Mouse (Mus musculus) ovary, postnatal 36 days (tissue): ENCODE results near the gene Sgf29.

Experiments
- DNase-seq: peaks from one replicate; pipeline ENCODE4 v3.0.0; 2022; ENCODE audit warnings: low spot score, mixed read lengths

Sgf29 gene

DNA sequence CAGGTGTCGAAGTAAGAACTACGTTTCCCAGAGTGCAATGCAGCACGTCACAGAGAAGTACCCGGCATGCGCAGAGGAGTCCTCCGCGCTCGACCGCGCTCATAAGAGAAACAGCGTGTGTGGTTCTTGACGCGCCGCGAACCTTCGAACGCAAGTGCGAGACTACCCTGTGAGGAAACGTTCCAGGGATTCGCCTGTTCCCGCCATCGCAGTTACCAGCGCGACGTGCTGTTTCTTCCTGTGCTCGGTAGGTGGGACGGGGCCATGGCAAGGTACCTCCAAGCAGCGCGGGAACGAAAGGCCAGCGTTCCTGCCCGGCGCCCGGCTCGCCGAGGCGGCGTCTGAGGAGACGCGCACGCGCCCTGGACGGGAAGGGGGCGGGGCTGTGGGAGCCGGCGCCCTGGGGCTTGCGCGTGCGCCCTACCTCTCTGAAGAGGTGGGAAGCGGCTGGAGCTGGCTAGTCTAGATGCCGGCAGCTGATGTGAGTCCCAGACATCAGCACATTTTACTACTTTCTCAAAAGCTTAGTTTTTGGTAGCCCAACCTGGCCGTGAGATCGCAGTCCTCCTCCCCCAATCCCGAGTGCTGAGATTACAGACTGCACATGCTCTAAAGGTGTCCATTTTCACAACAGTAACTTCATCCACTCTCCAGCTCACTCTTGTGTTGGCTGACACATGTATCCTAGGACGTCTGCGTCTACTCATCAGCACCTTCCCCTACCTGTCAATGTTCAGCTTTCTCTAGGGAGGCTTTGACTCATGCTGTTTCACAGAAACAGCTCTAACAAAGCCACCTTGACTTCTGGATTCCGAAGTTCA is at the start of gene Sgf29:
Gene Sgf29 (plus strand): TSS at position 79 of the 821 bp plus-strand sequence.
- DNase-seq: peak; percentile 92

DNA sequence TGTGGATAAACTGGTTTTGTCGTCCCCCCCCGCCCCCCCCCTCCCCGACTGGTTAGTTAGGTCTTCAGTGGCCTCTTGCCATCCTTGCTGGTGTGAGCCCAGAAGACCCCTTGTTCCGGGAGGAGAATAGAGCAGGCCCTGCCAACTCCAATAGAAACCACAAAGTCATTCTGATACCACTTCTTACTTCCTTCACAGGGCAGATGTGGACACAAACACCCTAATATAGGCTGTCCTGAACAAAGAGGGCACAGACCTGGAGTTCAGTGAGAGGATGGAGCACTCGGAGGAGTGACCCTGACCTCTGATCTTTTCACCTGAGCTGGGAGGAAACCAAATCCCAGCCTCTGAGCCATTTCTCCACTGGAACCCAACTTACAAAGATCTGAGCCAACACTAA is 47.2 kb upstream of the Sgf29 start:
- no peak for DNase-seq

DNA sequence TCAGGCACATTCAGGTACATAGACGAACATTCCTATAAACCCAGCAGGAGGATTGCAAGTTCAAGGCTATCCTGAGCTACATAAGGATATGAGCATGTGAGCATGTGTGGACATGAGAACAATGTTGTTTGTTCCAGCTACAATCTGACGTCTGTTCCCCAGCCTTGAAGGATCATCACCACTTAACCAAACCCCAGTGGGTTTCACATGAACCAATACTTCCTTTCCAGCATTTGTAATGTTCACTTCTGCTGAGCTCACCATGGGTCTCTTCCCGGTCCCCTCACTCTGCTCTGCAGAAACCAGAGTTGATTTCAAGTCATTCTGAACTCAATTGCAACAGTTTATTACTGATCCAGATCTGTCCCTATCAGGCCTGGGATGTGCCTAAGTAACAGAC is 46.5 kb upstream of the Sgf29 start:
- no peak for DNase-seq

DNA sequence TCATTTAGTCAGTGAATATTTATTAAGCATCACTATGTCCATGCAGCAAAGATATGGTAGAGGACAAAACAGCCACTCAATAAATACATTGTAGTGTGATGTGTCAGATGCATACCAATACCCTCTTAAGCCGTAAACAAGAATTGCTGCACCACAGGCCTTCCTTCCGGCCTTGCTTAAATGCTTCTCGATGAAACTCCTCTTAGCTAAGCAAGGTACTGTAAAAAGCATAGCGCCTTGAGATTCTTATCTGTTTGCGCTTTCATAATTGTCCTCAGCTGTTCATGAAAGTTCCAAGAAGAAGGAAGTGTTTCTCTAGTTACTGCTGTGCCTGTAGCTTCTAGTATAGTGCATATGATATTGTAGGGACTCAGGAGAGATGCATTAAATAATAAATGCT is 42.5 kb upstream of the Sgf29 start:
- no peak for DNase-seq

DNA sequence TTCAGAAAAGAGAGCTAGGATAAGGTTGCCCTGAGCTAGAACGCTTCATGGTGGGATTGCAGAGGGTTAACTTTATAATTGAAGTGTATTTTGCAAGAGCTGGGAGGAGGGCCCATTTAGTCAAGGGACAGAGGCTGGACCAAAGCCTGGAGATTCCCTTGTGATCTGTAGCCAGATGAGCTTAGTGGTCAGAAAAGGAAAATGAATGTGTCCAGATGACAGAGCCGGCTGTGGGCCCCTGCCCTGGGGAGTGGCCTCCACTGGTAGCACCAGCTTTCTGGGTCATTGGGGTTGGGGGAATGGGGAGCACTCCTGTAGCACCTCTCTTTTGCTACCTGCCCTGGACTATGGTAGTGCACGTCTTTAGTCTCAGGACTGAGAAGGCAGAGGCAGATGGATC is 42.0 kb upstream of the Sgf29 start:
- no peak for DNase-seq

DNA sequence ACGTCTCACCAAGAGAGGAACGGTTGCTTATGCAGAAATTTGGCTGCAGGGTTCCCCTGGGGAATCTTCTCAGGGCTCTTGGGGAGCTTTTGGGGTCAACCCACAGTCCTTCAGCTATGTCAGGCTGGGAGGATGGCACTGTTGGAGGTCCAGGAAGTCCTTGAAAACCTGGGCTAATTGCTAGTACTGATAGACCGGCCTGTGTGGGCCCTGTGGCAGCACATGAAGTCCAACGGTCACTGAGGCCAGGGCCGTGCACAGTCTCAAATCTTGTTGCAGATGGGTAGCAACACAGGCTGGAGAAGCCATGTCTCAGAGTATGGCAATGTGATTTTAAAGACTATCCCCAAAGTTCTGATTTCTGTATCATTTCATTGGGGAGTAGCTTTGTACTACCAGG is 41.3 kb upstream of the Sgf29 start:
- DNase-seq: no peak

DNA sequence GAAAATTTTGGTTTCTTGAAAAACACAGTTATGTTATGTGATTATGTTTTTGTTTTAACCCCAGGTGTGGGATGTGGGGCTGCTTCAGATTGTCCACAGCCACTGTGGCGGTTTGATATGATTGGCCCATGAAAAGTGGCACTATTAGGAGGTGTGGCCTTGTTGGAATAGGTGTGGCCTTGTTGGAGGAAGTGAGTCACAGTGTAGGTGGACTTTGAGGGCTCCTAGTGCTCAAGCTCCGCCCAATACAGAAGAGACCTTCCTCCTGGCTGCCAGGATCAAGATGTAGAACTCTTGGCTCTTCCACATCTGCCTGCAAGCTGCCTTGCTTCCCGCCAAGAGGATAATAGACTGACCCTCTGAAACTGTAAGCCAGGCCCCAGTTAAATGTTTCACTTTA is 36.4 kb upstream of the Sgf29 start:
- no peak for DNase-seq

DNA sequence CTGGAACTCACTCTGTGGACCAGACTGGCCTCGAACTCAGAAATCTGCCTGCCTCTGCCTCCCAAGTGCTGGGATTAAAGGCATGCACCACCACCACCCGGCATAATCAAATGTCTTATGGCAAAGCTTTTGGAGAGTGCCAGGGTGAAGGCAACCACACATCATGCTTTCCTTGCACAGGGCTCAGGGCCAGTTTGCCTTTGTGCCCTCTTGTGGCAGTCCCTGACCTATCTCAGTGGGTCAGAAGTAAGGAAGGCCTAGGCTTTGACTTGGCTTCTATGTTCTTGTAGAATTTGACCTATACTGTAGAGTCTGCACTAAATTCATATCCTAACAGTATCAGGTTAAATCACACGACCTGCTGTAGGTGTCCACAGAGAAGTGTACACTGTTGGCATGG is 32.4 kb upstream of the Sgf29 start:
- DNase-seq: no peak

DNA sequence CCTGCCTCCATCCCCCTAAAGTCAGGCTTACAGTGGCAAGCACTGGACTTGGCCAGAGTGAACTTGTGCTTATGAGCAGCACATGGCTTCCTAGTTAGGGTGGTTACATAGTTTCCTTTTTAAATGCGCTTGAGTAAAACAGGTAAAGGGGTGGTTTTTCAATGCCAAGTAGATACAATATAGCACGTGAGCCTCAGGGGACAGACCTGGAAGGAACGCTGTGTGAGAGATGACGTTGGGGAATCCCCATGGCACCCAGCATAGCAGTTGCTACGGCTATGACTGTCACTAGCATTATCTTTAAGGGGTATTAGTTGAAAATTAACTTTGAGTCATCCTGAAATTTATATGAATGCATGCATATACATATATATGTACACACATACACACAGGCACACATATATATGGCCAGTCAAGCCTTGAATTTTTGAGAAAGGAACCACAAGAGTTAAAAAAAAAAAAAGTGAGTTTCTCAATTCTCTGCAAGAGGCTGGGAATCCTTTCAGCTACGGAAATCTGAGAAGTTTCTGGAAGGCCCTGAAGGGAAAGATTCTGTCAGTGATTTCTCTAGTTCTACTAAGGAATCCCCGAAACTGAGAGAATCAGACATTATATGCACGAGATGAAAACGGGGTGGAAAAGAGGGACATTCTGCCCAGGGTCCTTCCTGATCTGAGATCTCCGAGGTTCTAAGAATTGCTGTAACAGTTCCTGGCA is 29.4 kb upstream of the Sgf29 start:
- DNase-seq: no peak

DNA sequence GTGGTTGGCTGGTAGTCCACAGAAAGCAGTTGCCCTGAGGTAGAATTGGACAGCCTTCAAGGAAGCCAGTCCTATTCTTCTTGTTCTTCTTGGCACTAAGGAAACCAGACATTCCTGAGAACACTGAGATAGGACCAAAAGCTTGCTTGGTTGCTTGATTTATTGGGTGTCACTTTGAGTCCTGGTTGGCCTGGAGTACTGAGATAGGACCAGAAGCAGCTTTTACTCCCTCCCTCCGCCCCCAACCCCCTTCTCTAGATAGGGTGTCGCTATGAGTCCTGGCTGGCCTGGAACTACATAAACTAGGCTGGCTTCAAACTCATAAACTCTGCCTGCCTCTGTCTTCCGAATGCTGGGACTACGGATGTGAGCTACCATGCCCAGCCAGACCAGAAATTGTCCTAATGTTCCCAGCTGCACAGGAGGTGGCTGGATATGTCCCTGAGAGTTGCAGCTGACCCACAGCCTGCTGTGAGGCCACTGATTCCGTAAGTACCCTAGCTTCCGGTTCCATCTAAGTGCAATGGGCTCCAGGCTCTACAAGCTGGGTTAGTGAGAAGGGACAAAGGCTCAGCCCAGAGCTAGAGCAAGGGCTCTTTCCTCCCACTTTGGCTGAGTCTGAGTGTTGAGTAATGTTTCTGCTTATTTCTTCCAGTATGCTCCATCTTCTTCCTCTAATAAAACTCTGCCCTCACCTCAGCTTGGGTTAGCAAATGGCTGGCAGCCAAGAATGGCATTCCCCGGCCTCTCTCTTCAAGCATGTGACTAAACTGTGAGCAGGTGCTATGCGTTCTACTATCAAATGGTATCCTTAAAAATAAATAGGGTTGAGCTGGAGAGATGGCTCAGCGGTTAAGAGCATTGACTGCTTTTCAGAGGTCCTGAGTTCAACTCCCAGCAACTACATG is 27.4 kb upstream of the Sgf29 start:
- DNase-seq: no peak

DNA sequence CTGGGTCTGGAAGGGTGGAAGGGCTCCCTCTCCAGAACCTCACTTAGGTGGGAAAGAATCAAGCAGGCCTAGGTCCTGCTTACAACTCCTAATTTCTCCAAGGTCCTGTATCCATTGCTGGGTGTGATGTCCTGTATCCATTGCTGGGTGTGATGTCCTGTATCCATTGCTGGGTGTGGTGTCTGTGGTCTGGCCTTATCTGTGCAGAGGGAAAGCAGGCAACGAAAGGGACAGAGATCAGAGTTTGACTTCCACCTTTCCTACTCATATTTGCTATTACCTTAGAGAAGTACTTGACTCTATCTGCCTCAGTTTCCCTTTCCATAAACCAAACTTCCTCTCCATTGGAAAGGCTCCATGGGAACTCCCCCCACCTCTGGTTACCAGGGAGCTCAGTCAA is 25.7 kb upstream of the Sgf29 start:
- DNase-seq: no peak

DNA sequence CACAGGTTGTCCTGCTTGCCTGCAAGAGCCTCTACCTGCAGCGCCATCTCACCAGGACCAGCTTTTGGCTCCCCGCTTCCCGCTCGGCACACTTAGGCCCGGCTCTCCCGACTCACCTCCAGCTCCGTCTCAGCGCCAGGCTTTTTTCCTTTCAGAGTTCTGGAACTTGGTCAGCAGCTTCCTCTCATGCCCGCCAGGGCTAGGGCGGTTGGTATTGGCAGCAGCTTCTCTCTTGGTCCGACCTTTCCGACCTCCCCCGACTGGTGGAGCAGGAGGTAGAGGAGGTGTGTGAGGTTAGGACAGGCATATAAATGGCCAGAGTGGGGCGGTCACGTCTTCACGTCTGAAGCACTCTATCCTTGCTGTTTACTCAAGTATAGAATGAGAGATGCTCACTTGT is 24.3 kb upstream of the Sgf29 start:
- peak; percentile 26 for DNase-seq

DNA sequence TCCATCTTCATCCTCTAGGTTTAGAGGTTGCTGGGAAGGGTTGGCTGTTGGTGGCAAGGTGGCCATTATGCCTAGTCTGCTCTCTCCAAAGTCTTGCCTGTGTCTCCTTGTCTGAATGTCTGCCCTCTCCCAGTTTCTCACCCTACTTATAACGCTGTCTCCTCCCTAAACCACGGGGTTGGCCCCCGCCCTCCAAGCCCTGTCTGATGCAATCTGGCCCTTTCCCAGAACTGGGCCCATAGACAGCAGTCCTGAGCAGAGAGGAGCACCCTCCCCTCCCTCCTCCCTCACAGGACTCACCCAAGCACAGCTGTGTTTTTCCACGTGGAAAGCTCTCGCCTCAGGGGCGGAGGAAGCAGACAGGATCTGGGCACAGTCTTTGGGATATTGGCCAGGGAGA is 23.7 kb upstream of the Sgf29 start:
- DNase-seq: peak; percentile 76

DNA sequence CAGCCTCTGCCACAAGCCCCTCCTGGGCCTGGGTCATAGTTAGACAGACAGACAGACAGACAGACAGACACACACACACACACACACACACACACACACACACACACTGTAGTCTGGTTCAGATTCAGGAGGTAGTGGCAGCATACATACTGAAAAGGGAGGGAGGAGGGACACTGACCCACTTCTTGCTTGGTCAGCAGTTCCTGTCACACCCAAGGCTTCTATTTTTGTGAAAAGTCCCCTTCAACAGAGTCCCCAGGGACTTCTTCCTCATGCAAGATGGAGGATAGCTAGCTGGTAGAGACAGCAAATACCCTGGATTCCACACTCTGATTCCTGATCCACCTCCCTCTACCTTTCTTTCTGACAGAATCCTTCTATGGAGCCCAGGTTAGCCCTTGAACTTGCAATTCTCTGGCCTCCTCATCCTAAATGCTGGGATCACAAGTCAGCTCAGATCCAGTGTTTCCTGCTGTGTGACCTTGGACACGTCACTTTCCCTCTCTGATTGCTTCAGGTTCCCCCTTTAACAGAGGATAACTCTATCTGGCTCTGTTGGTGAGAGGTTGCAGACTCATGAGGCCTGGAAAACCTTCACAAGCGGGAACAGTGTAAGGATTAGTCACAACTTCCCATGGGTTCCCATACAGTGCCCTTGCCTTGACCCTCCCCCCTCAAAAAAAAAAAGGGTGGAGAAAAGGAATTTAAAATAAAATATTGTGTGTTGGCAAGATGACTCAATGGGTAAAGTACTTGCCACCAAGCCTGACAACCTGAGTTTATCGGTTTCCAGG is 23.1 kb upstream of the Sgf29 start:
- no peak for DNase-seq

DNA sequence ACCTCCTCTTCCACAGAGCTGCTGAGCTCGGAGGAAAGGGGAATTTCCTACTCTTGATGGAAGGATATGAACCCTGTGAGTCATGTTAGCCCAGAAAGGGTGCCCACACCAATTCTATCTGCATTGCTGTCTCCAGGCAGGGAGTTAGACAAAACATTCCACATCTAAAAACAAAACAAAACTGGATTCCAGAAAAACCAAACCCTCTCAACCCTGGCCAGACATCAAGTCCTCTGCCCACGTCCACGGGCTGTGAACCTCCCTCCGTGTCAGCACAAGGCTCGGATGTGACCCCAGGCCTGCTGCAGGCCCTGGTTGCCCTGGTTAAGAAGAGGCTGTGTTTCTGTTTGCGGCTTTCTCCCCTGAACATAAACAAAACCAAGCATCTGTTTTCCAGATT is 21.0 kb upstream of the Sgf29 start:
- DNase-seq: peak; percentile 65

DNA sequence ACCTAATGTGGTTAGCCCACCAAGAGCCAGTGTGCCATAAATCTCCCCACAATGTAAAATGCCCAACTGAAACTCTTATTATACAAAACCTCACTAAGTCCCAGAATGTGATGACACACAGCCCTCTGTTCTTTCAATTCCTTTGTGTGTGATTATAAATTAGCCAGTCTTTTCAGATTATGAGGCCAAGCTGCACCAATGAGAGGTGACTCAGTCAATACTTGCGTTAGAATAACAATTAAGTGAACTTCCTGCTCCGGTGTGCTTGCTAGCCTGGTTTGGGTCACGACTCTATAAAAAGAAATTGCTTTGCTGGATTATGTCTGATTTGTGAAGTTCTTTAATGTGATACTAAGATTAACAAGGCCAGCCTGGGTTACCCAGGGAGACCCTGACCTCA is 19.2 kb upstream of the Sgf29 start:
- DNase-seq: no peak

DNA sequence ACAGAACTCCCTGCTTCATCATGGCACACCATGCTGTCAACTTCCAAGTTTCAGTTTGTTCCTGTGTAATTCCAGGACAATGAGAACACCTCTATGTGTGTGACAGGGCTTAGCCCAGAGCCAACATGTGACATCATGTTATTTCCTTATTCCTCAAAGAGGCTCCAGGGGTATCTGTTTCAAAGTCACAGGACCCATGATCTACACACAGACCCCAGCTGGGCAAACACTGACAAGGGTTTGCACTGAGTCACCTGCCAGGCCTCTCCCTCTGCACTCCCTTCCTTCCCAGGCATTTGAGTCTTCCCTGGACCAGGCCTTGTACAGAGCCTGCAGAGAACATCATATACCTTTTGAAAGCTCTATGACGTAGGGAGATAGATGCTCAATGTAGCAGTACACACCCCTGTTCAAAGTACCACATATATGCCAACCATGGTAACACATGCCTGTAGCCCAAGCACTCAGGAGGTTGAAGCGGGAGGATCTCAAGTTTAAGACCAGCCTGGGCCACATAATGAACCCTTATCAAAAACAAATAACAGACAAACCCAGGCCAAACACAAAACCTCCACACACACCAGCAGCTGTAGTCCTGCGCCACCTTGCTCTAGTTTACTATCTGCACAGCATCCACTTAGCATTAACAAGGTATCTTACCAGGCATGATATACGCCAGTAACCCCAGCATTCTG is 18.1 kb upstream of the Sgf29 start, which contains the start of gene Nupr1:
Gene Nupr1 (minus strand): TSS at position 38 of the 695 bp plus-strand sequence.
- DNase-seq: no peak

DNA sequence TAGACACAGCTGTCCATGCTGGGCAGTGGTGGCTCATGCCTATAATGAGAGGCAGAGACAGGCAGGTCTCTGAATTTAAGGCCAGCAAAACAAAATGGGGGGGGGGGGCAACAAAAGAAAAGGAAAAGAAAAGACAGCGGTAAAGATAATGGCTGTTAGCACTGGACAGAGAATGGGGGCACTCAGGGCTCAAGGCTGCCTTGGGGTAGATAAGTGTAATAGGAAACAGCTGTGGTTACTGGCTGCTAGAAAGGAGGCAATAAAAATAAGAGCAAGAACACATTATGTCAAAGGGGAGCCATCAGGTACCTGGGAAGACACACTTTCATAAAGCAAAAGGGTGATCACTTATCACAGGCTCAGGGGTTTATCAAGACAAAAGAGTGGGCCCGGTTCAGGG is 16.6 kb upstream of the Sgf29 start:
- DNase-seq: no peak

DNA sequence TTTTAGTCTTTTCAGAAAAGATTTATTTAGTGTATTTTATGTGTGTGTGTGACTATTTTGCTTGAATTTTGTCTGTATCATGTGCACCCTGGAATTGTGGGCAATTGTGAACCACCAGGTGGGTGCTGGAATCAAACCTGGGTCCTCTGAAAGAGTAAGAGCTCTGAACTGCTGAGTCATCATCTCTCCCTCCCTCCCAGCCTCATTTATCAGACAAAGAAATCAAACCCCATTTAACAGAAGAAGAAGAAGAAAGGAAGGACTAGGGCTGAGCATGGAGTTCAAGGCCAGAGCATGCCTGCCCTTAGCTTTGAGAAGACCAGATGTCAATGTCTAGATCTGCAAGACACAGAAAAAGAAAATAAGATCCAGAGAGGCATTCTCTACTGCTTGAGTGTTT is 13.7 kb upstream of the Sgf29 start:
- no peak for DNase-seq

DNA sequence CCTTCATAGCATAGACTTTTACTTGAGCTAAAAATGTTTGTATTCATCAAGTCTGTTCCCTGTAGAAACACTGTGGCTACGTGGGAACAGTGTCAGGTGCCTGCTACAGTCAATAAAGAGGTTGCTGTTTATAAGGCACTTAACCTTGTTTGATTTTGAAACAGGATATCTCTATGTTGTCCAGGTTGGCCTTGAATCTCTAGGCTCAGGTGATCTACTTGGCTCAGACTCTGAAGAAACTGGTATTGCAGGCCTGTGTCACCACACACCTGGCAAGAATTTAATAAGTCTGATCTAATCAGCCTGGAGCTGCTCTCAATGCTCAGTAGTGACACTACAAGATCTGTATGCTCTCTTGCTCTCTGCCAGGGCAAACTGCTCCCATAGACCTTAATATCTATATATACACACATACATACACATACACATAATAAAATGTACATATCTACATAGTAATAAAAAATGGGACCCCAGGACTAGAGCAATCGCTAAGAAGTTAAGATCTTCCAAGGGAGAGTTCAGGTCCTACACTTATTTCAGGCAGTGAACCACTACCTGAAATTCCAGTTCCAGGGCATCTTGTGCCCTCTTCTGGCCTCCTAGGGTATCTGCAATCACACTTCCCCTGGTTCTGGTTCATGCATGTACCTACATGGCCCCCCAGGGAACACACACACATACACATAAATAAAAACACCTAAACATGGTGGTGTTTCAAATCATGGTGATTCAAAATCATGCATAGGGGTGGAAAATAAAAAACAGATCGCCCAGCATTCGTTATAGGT is 12.2 kb upstream of the Sgf29 start:
- DNase-seq: no peak
